Mouse (Mus musculus) stomach, embryonic 16.5 days (tissue): ENCODE measurements around the gene Mrps24. TPM values are rescaled to one million over a fixed set of nuclear protein-coding genes. Genes with fewer than 3 reads are reported as not detected.

ENCODE experiments used
- ATAC-seq: fragments of 200-750 bp; cut with Nextera tagmentation; 2 replicates; pipeline ENCODE4 v1.8.0; 2017; ENCODE audit warnings: moderate number of reproducible peaks, moderate TSS enrichment; ENCODE audit not compliant: insufficient read depth, low FRiP score
- H3K27ac ChIP-seq: fragments of 300-500 bp; sonication (generic); 2 replicates; pipeline ENCODE4 v1.5.1; 2014; ENCODE audit warnings: low read length
- H3K27me3 ChIP-seq: fragments of 300-500 bp; sonication (generic); 2 replicates; pipeline ENCODE4 v1.6.1; 2014; ENCODE audit warnings: low read length, control low read depth, mixed read lengths; ENCODE audit not compliant: control insufficient read depth, insufficient read depth
- H3K36me3 ChIP-seq: fragments of 300-500 bp; sonication (generic); 2 replicates; pipeline ENCODE4 v1.6.1; 2014; ENCODE audit warnings: low read length; ENCODE audit not compliant: control insufficient read depth, insufficient read depth
- H3K4me1 ChIP-seq: fragments of 300-500 bp; sonication (generic); 2 replicates; pipeline ENCODE4 v1.6.1; 2014; ENCODE audit warnings: low read length, control low read depth, mixed read lengths; ENCODE audit not compliant: control insufficient read depth, insufficient read depth
- H3K4me2 ChIP-seq: fragments of 300-500 bp; sonication (generic); 2 replicates; pipeline ENCODE4 v1.6.1; 2014; ENCODE audit warnings: low read depth, low read length, mixed read lengths
- H3K4me3 ChIP-seq: fragments of 300-500 bp; sonication (generic); replicated peaks from 2 replicates; pipeline ENCODE4 v1.5.1; 2014; ENCODE audit warnings: mild to moderate bottlenecking, low read length
- H3K9ac ChIP-seq: fragments of 300-500 bp; sonication (generic); 2 replicates; pipeline ENCODE4 v1.6.1; 2014; ENCODE audit warnings: low read length
- H3K9me3 ChIP-seq: fragments of 300-500 bp; sonication (generic); replicated peaks from 2 replicates; pipeline ENCODE4 v1.6.1; 2016; ENCODE audit warnings: low read length, control low read depth; ENCODE audit not compliant: control insufficient read depth
- WGBS: fragments of 180-500 bp; shearing (Covaris S2); extraction: QIAGEN DNeasy Blood & Tissue Kit; methylation state at CpG from one replicate; pipeline ENCODE4 v1.1.7; 2014; 5-methylcytosine and 5-hydroxymethylcytosine counted together
- polyA plus RNA-seq: library from polyadenylated mRNA; unstranded; fragments of >200 nt; fragmentation: Nextera tagmentation; extraction: Ambion mirVana; gene quantifications from 2 replicates; pipeline ENCODE4 v1.2.1, GENCODE M21; 2015

Gene Mrps24
- polyA plus RNA-seq: 191 and 192 TPM in 2 replicates

- Histone ChIP-seq H3K4me1 (no peaks in the 10 kb centered on the region), H3K4me3 (no peak within 1 kb of the TSS), H3K27ac (no peak within 1 kb of the TSS), H3K4me2 (no peak within 1 kb of the TSS), H3K36me3 (peaks cover 34% of the 10 kb centered on the region), H3K27me3 (no peaks in the 10 kb centered on the region), H3K9ac (no peak within 1 kb of the TSS), H3K9me3 (no peaks in the 10 kb centered on the region)
- 77% methylated on average over 14 of the region's 14 CpGs for WGBS
- ATAC-seq: no peak
Measured at GRCm38 (mm10) chr11:5715630-5716105, at the start of gene Mrps24. Gene Mrps24, minus strand, starts transcription at chr11:5715680.

- Histone ChIP-seq H3K4me2 (peak overlapping the region; percentile 80), H3K9ac (peak overlapping the region; percentile 95), H3K27ac (peak overlapping the region; percentile 98), H3K36me3 (no peaks in the 10 kb centered on the region), H3K4me1 (peaks cover 5% of the 10 kb centered on the region; the same call in 1 of the 2 replicates), H3K27me3 (no peaks in the 10 kb centered on the region), H3K9me3 (no peaks in the 10 kb centered on the region), H3K4me3 (peak overlapping the region; percentile 86)
- ATAC-seq: no peak
- 21% methylated on average over 6 of the region's 6 CpGs for WGBS
Measured at GRCm38 (mm10) chr11:5762633-5762982, 47.1 kb upstream of the Mrps24 start.

GRCm38 (mm10) chr11:5761820-5762632 is 46.5 kb upstream of the Mrps24 start, which contains the start of gene Urgcp:
Gene Urgcp, minus strand, starts transcription at chr11:5762376.
- H3K4me3 ChIP-seq: peak within 1 kb of the TSS; percentile 86
- H3K36me3 ChIP-seq: no peaks in the 10 kb centered on the region
- no peaks in the 10 kb centered on the region for H3K9me3 ChIP-seq
- H3K27ac ChIP-seq: peak within 1 kb of the TSS; percentile 98
- WGBS: under 1% methylated on average over 68 of the region's 68 CpGs
- peak within 1 kb of the TSS; percentile 95 for H3K9ac ChIP-seq
- peak within 1 kb of the TSS; percentile 80 for H3K4me2 ChIP-seq
- peak; percentile 98 for ATAC-seq
- H3K4me1 ChIP-seq: peaks cover 5% of the 10 kb centered on the region; the same call in 1 of the 2 replicates
- no peaks in the 10 kb centered on the region for H3K27me3 ChIP-seq

- 82% methylated on average over 2 of the region's 2 CpGs for WGBS
- no peaks in the 10 kb centered on the region for H3K27me3 ChIP-seq
Measured at GRCm38 (mm10) chr11:5753755-5754154, 38.3 kb upstream of the Mrps24 start.

GRCm38 (mm10) chr11:5744951-5745350 is 29.5 kb upstream of the Mrps24 start:
- Histone ChIP-seq H3K4me1 (peaks cover 3% of the 10 kb centered on the region; the same call in 1 of the 2 replicates), H3K27ac (no peak overlapping the region), H3K27me3 (no peaks in the 10 kb centered on the region), H3K4me3 (no peak overlapping the region), H3K4me2 (no peak overlapping the region), H3K9ac (no peak overlapping the region), H3K9me3 (no peaks in the 10 kb centered on the region; the same call in 1 of the 2 replicates), H3K36me3 (no peaks in the 10 kb centered on the region)
- 78% methylated on average over 2 of the region's 2 CpGs for WGBS
- no peak for ATAC-seq

More at GRCm38 (mm10) chr11:5753755-5754154, 38.3 kb upstream of the Mrps24 start:
- Histone ChIP-seq H3K27ac (no peak overlapping the region), H3K4me3 (no peak overlapping the region), H3K9me3 (no peaks in the 10 kb centered on the region; the same call in 1 of the 2 replicates), H3K4me1 (no peaks in the 10 kb centered on the region), H3K9ac (no peak overlapping the region), H3K4me2 (no peak overlapping the region), H3K36me3 (no peaks in the 10 kb centered on the region; the same call in 1 of the 2 replicates)
- no peak for ATAC-seq

GRCm38 (mm10) chr11:5742106-5742505 is 26.6 kb upstream of the Mrps24 start:
- 68% methylated on average over 7 of the region's 7 CpGs for WGBS
- H3K27ac ChIP-seq: no peak overlapping the region
- no peak overlapping the region for H3K4me2 ChIP-seq
- H3K4me3 ChIP-seq: no peak overlapping the region
- no peaks in the 10 kb centered on the region for H3K36me3 ChIP-seq
- no peak for ATAC-seq
- peaks cover 10% of the 10 kb centered on the region for H3K4me1 ChIP-seq
- no peaks in the 10 kb centered on the region for H3K27me3 ChIP-seq
- no peaks in the 10 kb centered on the region for H3K9me3 ChIP-seq
- H3K9ac ChIP-seq: no peak overlapping the region

- no peaks in the 10 kb centered on the region for H3K36me3 ChIP-seq
- H3K9me3 ChIP-seq: no peaks in the 10 kb centered on the region
- peak overlapping the region; percentile 90 for H3K27ac ChIP-seq
- peak; percentile 96 for ATAC-seq
- peak overlapping the region; percentile 77 for H3K4me2 ChIP-seq
- no peaks in the 10 kb centered on the region for H3K27me3 ChIP-seq
- H3K4me3 ChIP-seq: peak overlapping the region; percentile 92
- peaks cover 10% of the 10 kb centered on the region for H3K4me1 ChIP-seq
- H3K9ac ChIP-seq: peak overlapping the region; percentile 99
- under 1% methylated on average over 50 of the region's 50 CpGs for WGBS
Measured at GRCm38 (mm10) chr11:5740965-5741627, 25.6 kb upstream of the Mrps24 start.

- Histone ChIP-seq H3K4me2 (peak overlapping the region; percentile 77), H3K27me3 (no peaks in the 10 kb centered on the region), H3K9ac (peak overlapping the region; percentile 99), H3K4me3 (peak overlapping the region; percentile 92), H3K36me3 (no peaks in the 10 kb centered on the region), H3K4me1 (peaks cover 10% of the 10 kb centered on the region), H3K27ac (peak overlapping the region; percentile 90), H3K9me3 (no peaks in the 10 kb centered on the region)
- 2% methylated on average over 26 of the region's 26 CpGs for WGBS
- no peak; the same call in none of the 2 replicates for ATAC-seq
Measured at GRCm38 (mm10) chr11:5740599-5740964, 25.1 kb upstream of the Mrps24 start.

- no peak overlapping the region for H3K27ac ChIP-seq
Measured at GRCm38 (mm10) chr11:5739846-5740245, 24.4 kb upstream of the Mrps24 start.

More at GRCm38 (mm10) chr11:5739846-5740245, 24.4 kb upstream of the Mrps24 start:
- H3K4me3 ChIP-seq: peak overlapping the region; percentile 5; the same call in 1 of the 2 replicates
- peaks cover 10% of the 10 kb centered on the region for H3K4me1 ChIP-seq
- H3K27me3 ChIP-seq: no peaks in the 10 kb centered on the region
- H3K36me3 ChIP-seq: no peaks in the 10 kb centered on the region
- H3K4me2 ChIP-seq: peak overlapping the region; percentile 77
- H3K9ac ChIP-seq: no peak overlapping the region; the same call in 1 of the 2 replicates
- no peaks in the 10 kb centered on the region for H3K9me3 ChIP-seq
- ATAC-seq: no peak
- WGBS: 66% methylated on average over 3 of the region's 3 CpGs
